Mouse (Mus musculus) frontal cortex, postnatal 14 days (tissue): ENCODE measurements at regions not wholly inside any gene's neighbourhood (a gene's known extent, or its start where the extent isn't known, plus 50 kb on each side); places are given as distances from the start of the nearest gene placed in this dataset.

Source experiments
- DNase-seq, 2 experiments: peaks; one replicate each; pipeline ENCODE4 v3.0.0; 2022; ENCODE audit warnings: low spot score in 2 of 2

DNA sequence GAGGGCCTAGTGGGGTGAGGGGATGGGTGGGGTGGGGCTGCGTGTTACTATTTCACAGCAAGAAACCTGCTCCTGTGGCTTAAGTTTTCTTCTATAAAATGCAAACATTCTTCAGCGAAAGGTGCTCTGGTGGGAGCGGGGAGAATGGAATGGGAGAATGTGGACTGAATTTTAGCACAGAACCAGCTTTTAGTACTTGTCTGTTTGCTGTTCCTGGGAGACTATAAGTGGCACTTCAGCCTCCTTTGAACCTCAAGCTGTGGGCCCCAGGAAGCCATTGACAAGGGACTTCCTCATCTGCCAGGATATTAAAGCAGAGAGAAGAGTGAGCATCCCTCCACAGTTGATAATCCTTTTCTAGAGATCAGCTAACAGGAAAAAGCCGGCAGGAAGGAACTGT, 580.2 kb downstream of the Zfp706 start:
- no peak for DNase-seq

- no peak for DNase-seq
Observed at GRCm38 (mm10) chr15:36425902-36426301, 581.7 kb downstream of the Zfp706 start.

GRCm38 (mm10) chr15:36424047-36424446, 583.5 kb downstream of the Zfp706 start:
- no peak for DNase-seq

DNA sequence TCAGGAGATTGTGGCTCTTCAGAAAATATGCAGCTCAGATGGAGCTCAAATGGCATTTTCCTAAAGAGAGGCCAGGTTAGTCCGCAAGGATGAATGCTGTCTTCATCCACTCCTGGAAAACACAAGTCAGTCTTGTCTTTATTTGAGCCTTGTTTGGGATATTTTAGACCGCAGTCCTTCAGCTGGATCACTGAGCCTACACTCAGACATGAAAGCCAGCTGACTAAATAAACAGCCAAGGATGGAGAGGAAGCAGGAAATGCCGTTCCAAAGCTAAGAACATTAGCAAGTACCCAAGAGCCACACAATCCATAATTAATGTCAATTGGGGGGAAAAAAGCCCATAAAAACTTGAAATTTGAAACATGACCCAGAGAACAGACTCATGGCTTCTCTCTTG, 584.8 kb downstream of the Zfp706 start:
- DNase-seq = no peak

DNA sequence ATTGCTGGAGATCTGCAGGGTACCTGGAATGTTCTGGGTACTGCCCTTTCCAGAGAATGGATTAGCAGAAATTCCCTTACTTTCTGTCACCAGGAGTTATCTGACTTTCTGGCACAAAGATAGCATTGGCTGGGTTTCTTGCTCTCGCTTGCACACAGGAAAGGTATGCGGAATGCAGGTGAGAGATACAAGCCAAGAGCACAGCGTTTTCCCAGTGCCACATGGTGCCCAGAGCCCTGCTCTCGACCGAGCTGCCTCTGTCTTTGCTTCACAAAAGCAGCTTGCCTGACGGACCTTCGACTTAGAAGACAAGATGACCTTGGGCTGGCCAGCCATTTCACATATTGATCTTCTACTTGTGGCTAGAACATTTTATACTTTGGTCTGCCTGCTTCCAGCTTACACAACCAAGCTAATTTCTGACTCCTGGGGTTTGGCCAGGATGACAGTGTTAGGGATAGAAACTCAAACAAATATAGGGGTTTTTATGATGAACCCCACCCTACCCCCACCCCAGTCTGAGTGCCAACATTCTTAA, 587.6 kb downstream of the Zfp706 start:
- DNase-seq = no peak

DNA sequence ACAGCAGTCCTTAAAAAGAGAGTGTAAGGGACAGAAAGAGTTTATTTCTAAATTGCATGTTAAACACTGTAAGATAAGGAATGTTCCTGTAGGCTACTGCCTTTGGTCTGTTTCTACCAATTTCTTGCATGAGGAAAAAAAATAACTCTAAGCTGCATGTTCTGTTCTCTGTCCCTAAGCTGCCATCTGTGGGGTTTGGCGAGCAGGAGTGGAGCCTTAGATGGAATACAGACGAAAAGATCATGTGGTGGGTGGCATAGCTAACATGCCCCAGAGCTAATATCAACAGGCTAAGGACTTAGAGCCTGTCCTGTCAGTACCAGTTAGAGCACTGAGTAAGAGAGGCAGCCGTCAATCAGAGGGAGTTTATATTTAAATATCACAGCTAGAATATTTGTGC, 590.1 kb downstream of the Zfp706 start:
- DNase-seq = peak; percentile 19

DNA sequence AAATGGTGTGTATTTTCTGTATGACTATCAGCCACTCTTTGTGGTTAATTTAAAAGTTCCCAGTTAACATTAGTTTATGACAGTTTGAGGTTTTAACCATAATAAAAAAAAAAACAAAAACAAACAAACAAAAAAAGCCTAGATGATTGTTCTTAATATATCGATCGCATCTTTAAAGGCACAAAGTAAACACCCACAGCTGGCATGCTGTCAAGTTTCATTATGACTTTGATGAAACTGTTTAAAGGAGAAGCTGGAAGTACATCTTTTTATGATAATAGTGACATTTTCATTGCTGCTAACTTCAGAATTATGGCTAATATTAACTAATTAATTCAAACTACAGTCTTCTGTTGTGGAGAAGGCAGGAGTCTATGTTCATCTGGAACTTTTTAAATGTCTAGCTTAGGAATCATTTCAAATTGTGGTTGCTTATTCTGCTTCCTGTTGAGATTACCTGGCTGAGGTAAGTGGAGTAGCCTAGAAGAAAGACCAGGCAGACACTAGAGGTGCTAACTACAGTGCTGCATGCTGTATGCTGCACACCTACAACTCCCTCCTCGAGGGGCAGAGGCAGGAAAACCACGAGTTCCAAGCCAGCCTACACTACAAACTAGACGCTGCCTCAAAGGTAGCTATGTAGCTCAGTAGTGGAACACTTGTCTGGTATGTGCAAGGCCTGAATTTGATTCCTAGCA, 591.9 kb downstream of the Zfp706 start:
- DNase-seq = no peak

DNA sequence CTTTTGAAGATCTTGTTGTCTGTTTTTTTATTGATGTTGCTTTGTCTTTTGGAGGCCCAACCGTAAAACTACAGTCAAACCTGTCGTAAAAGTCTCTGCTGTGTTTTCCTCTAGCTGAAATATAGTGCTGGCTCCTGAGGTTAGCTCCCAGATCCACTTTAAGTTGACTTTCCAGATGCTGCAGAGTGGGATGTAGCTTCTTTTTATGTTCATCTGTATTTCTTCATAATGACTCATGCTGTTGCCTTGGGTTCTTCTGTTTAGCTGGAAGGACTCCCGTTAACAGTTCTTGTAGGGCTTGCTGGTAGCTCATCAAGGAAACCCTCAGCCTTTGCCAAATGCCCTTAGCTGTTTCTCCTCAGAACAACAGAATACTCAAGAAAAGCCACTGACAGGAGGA, 595.6 kb downstream of the Zfp706 start:
- DNase-seq = no peak

- no peak for DNase-seq
Observed at GRCm38 (mm10) chr15:36405446-36405845, 602.1 kb downstream of the Zfp706 start.

- no peak for DNase-seq
Observed at GRCm38 (mm10) chr15:36403336-36404119, 604.0 kb downstream of the Zfp706 start.

DNA sequence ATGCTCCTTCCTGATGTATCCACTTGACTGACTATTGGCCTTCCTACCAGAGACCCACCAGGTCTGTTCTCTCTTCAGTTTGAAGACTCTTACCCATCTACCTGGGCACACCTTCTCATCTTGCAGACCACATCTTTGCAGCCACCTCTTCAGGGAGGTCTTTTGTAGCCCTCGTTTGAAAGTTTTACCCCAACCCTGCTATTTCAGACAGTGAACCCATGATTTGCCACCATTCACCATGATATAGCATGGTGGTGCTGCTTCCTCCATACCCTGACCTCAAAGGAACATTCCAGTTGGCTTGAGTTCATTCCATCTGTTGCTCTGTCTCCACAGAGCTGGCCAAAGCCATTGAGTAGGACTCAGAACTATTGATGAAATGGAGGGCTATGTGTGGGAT, 605.5 kb downstream of the Zfp706 start:
- no peak for DNase-seq

DNA sequence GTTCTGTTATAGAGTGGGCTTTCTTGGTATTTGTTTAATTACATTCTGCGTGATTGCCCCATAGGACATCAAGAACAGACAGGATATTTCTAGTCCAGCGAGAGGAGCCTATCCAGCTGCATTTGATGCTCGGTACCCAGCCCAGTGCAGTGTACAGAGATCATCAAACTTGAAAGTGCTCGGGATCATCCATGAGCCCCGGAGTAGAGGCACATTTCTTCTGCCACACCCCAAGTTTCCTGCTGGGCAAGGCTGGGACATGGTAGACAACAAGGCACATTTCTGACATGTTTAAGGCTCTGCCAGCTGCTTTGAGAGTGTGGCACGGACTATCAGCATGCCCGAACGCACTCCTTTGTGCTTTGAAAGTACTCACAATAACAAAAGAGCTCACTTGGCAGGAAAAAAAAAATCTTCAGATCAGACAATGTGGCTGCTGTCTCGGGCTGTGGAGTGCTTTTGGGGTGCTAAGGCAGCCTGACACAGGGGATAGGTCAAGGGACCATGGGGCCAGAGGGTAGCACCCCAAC, 607.2 kb downstream of the Zfp706 start:
- no peak for DNase-seq

GRCm38 (mm10) chr15:36399355-36400012, 608.1 kb downstream of the Zfp706 start:
- DNase-seq = no peak

GRCm38 (mm10) chr15:36398099-36398982, 609.2 kb downstream of the Zfp706 start:
- no peak for DNase-seq

GRCm38 (mm10) chr15:36396791-36397190, 610.8 kb downstream of the Zfp706 start:
- no peak for DNase-seq

- DNase-seq = no peak
Observed at GRCm38 (mm10) chr15:36396245-36396644, 611.3 kb downstream of the Zfp706 start.

DNA sequence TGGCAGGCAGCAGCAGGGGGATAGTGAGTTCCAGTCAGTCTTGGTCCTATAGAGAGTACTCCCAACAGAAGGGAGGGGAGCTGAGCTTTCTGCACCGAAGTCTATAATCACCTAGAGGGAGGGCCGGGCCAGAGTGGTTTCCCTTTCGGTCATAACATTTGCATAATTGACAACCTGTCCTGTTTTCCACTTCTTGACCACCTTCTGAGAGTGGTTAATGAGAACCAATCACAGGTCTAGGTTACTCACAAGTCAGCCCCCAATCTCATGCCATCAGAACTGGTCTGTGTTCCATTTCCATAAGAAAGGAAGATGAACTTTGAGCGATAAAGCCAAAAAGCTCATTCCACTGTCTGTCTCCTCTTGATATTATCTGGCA, 611.9 kb downstream of the Zfp706 start:
- no peak for DNase-seq

- no peak for DNase-seq
Observed at GRCm38 (mm10) chr15:36394914-36395671, 612.5 kb downstream of the Zfp706 start.

DNA sequence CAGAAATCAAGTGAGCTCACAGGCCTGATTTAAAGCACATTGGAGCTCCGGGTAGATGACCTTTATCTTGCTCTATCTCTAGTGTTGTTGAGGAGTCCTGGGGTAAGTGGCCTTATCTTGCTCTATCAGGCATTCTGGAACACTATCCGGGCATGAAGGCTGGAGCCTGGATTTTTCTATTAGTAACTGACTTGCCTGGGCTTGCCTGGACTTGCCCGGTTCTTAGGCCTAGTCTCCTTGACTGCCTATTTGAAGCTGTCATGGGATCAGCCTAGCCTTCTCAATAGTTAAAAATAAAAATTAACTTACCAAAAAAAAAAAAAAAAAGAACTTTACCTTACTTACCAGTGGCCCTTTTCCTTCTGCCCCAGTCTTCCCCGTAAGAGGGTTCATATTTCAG, 617.8 kb downstream of the Zfp706 start:
- no peak for DNase-seq

- no peak for DNase-seq
Observed at GRCm38 (mm10) chr15:36381228-36381671, 626.3 kb downstream of the Zfp706 start.
